Mouse (Mus musculus) myocyte (in vitro differentiated cells): ENCODE measurements at regions not wholly inside any gene's neighbourhood (a gene's known extent, or its start where the extent isn't known, plus 50 kb on each side); places are given as distances from the start of the nearest gene placed in this dataset.

ENCODE experiments used
- POLR2A ChIP-seq: IDR thresholded peaks from one replicate; pipeline ENCODE4 v1.6.1; 2011; ENCODE audit warnings: low read depth, mild to moderate bottlenecking, control low read depth, moderate library complexity; ENCODE audit not compliant: insufficient read length
- TCF3 ChIP-seq: IDR thresholded peaks from one replicate; pipeline ENCODE4 v1.6.1; 2011; ENCODE audit warnings: low read depth, control low read depth; ENCODE audit not compliant: insufficient read length
- USF1 ChIP-seq: IDR thresholded peaks from one replicate; pipeline ENCODE4 v1.6.1; 2011; ENCODE audit warnings: low read depth, mild to moderate bottlenecking, control low read depth, moderate library complexity

DNA sequence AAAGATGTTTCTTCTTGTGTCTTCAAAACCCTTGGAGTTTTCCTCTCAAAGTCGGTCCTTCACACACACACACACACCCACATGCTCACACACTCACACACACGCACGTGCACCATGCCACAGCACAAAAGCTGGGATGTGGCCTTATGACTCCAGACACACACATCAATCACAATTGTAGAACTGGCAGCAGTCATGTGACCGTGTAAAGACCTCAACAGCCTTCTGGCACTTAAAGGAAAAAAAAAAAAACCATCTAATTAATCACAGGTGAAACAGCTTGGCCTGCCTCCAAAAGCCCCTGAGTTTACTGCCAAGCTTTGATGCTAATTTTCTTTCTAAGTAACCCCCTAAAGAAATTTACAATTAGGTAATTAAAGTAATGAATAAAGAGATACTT is 147.1 kb downstream of the Gm45692 start:
- no peak for TF ChIP-seq POLR2A
- no peak for TF ChIP-seq TCF3
- TF ChIP-seq USF1 = no peak
